Mouse (Mus musculus) hindbrain, embryonic 13.5 days (tissue): Measurements from ENCODE around the gene Sh3pxd2a. TPM values are rescaled to one million over a fixed set of nuclear protein-coding genes. Genes with fewer than 3 reads are reported as not detected.

Experiments
- ATAC-seq: fragments of 200-750 bp; cut with Nextera tagmentation; 2 replicates; pipeline ENCODE4 v1.8.0; 2017; ENCODE audit warnings: moderate TSS enrichment; ENCODE audit not compliant: low FRiP score
- H3K27ac ChIP-seq: fragments of 300-500 bp; sonication (generic); 2 replicates; pipeline ENCODE4 v1.5.1; 2015; ENCODE audit warnings: inconsistent platforms, mild to moderate bottlenecking, moderate library complexity
- H3K27me3 ChIP-seq: fragments of 300-500 bp; sonication (generic); 2 replicates; pipeline ENCODE4 v1.6.1; 2015; ENCODE audit warnings: mild to moderate bottlenecking, inconsistent platforms
- H3K36me3 ChIP-seq: fragments of 300-500 bp; sonication (generic); 2 replicates; pipeline ENCODE4 v1.6.1; 2015; ENCODE audit warnings: mild to moderate bottlenecking, inconsistent platforms
- H3K4me1 ChIP-seq: fragments of 300-500 bp; sonication (generic); replicated peaks from 2 replicates; pipeline ENCODE4 v1.6.1; 2015; ENCODE audit warnings: inconsistent platforms
- H3K4me2 ChIP-seq: fragments of 300-500 bp; sonication (generic); 2 replicates; pipeline ENCODE4 v1.6.1; 2015; ENCODE audit warnings: inconsistent platforms, mild to moderate bottlenecking, moderate library complexity
- H3K4me3 ChIP-seq: fragments of 300-500 bp; sonication (generic); 2 replicates; pipeline ENCODE4 v1.5.1; 2015; ENCODE audit warnings: mild to moderate bottlenecking, inconsistent platforms
- H3K9ac ChIP-seq: fragments of 300-500 bp; sonication (generic); 2 replicates; pipeline ENCODE4 v1.6.1; 2015; ENCODE audit warnings: mild to moderate bottlenecking, inconsistent platforms
- H3K9me3 ChIP-seq: fragments of 300-500 bp; sonication (generic); 2 replicates; pipeline ENCODE4 v1.6.1; 2016; ENCODE audit warnings: inconsistent platforms
- WGBS: fragments of 180-500 bp; shearing (Covaris S2); methylation state at CpG from one replicate; pipeline ENCODE4 v1.1.7; 2015; 5-methylcytosine and 5-hydroxymethylcytosine counted together
- polyA plus RNA-seq: library from polyadenylated mRNA; unstranded; fragments of >200 nt; fragmentation: Nextera tagmentation; extraction: Ambion mirVana; gene quantifications from 2 replicates; pipeline ENCODE4 v1.2.1, GENCODE M21; 2015

Sh3pxd2a gene
- polyA plus RNA-seq, 1 experiment from 2014 or later = 2.1 TPM

GRCm38 (mm10) chr19:47369008-47369407, 95.2 kb downstream of the Sh3pxd2a start:
- H3K36me3 ChIP-seq = no peaks in the 10 kb centered on the region; the same call in 1 of the 2 replicates
- H3K4me1 ChIP-seq = peaks cover 20% of the 10 kb centered on the region; the same call in 1 of the 2 replicates
- 29% methylated on average over 3 of the region's 3 CpGs for WGBS
- no peak overlapping the region for H3K9ac ChIP-seq
- H3K27ac ChIP-seq = no peak overlapping the region
- no peak overlapping the region for H3K4me2 ChIP-seq
- H3K4me3 ChIP-seq = no peak overlapping the region
- no peak for ATAC-seq
- H3K9me3 ChIP-seq = no peaks in the 10 kb centered on the region
- no peaks in the 10 kb centered on the region for H3K27me3 ChIP-seq

DNA sequence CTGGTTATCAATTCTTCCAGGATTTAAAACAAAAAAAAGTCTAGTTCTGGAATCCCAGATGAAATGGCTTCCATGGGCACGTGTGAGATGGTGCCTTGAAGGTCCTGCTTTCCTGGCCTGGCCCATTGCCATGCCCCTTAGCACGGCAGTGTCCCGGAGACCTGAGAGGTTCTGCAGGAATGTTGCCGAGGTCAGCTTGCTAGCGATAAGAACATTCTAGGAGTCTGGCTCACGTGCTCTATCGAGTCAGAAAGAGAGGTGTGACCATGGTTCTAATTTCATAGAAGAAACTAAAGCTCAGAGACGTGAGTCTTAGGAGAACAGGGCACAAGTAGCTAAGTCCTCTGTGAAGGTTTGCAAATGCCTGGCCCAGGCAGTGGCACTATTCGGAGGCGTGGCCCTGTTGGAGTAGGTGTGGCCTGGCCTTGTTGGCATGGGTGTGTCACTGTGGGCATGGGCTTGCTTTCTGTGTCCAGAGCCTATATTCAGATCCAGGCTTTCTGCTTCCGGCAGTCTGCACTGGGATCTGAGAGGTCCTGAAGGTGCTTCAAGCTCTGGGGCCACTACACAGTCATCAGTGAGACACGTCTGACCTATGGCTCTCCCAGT, 96.8 kb downstream of the Sh3pxd2a start:
- WGBS = 90% methylated on average over 12 of the region's 12 CpGs
- Histone ChIP-seq H3K36me3 (no peaks in the 10 kb centered on the region; the same call in 1 of the 2 replicates), H3K9ac (no peak overlapping the region), H3K9me3 (no peaks in the 10 kb centered on the region), H3K4me3 (no peak overlapping the region), H3K27ac (no peak overlapping the region), H3K27me3 (no peaks in the 10 kb centered on the region), H3K4me1 (peaks cover 32% of the 10 kb centered on the region), H3K4me2 (no peak overlapping the region)
- peak; percentile 7; the same call in 1 of the 2 replicates for ATAC-seq

- no peaks in the 10 kb centered on the region for H3K27me3 ChIP-seq
- H3K4me3 ChIP-seq = no peak overlapping the region
- H3K36me3 ChIP-seq = no peaks in the 10 kb centered on the region; the same call in 1 of the 2 replicates
- no peak for ATAC-seq
- no peak overlapping the region for H3K27ac ChIP-seq
- H3K4me1 ChIP-seq = peaks cover 32% of the 10 kb centered on the region
- H3K4me2 ChIP-seq = no peak overlapping the region
- WGBS = 84% methylated on average over 8 of the region's 8 CpGs
- H3K9ac ChIP-seq = no peak overlapping the region
- no peaks in the 10 kb centered on the region for H3K9me3 ChIP-seq
Measured at GRCm38 (mm10) chr19:47366576-47366975, 97.6 kb downstream of the Sh3pxd2a start.

GRCm38 (mm10) chr19:47363086-47363668, 101.0 kb downstream of the Sh3pxd2a start:
- no peak overlapping the region for H3K9ac ChIP-seq
- 37% methylated on average over 9 of the region's 9 CpGs for WGBS
- no peaks in the 10 kb centered on the region for H3K9me3 ChIP-seq
- no peak overlapping the region for H3K4me3 ChIP-seq
- H3K27ac ChIP-seq = no peak overlapping the region
- H3K27me3 ChIP-seq = no peaks in the 10 kb centered on the region; the same call in 1 of the 2 replicates
- H3K4me1 ChIP-seq = peaks cover 24% of the 10 kb centered on the region
- no peaks in the 10 kb centered on the region for H3K36me3 ChIP-seq
- no peak for ATAC-seq
- H3K4me2 ChIP-seq = no peak overlapping the region

- Histone ChIP-seq H3K9me3 (no peaks in the 10 kb centered on the region), H3K4me3 (no peak overlapping the region), H3K36me3 (no peaks in the 10 kb centered on the region), H3K4me1 (peaks cover 14% of the 10 kb centered on the region), H3K27me3 (no peaks in the 10 kb centered on the region; the same call in 1 of the 2 replicates), H3K9ac (no peak overlapping the region), H3K4me2 (no peak overlapping the region), H3K27ac (no peak overlapping the region)
- WGBS = 92% methylated on average over 3 of the region's 3 CpGs
- ATAC-seq = no peak
Measured at GRCm38 (mm10) chr19:47360921-47361320, 103.3 kb downstream of the Sh3pxd2a start.

GRCm38 (mm10) chr19:47360017-47360416, 104.2 kb downstream of the Sh3pxd2a start:
- no peak for ATAC-seq
- WGBS = 92% methylated on average over 16 of the region's 16 CpGs
- peaks cover 17% of the 10 kb centered on the region for H3K4me1 ChIP-seq
- no peak overlapping the region for H3K9ac ChIP-seq
- H3K9me3 ChIP-seq = no peaks in the 10 kb centered on the region
- H3K4me3 ChIP-seq = no peak overlapping the region
- H3K4me2 ChIP-seq = no peak overlapping the region
- no peak overlapping the region; the same call in 1 of the 2 replicates for H3K27ac ChIP-seq
- no peaks in the 10 kb centered on the region for H3K36me3 ChIP-seq
- no peaks in the 10 kb centered on the region; the same call in 1 of the 2 replicates for H3K27me3 ChIP-seq

- Histone ChIP-seq H3K4me3 (no peak overlapping the region), H3K36me3 (no peaks in the 10 kb centered on the region), H3K27me3 (no peaks in the 10 kb centered on the region; the same call in 1 of the 2 replicates), H3K9ac (no peak overlapping the region), H3K9me3 (no peaks in the 10 kb centered on the region), H3K4me2 (no peak overlapping the region; the same call in 1 of the 2 replicates), H3K27ac (no peak overlapping the region; the same call in 1 of the 2 replicates), H3K4me1 (peaks cover 24% of the 10 kb centered on the region)
- WGBS = 53% methylated on average over 15 of the region's 15 CpGs
- no peak for ATAC-seq
Measured at GRCm38 (mm10) chr19:47359166-47359931, 104.9 kb downstream of the Sh3pxd2a start.

DNA sequence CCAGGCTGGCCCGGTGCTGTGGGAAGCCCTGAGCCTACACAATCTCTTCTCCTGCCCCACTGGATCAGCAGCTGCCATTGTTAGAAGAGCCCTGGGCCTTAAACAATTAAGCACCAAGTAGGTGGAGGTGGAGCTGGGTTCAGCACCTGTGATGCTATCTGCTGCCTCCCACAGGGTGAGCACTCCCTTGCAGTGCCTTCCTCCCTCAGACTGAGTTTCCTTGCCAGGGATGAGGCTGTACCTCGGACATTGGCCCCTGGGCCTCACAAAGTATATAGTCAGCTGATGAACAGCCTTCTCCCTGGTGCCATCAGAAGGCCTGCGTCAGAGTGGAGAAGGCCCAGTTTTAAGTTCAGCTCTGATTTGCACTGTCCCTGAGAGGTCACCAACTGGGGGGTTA, 106.9 kb downstream of the Sh3pxd2a start:
- Histone ChIP-seq H3K4me3 (no peak overlapping the region), H3K27me3 (no peaks in the 10 kb centered on the region; the same call in 1 of the 2 replicates), H3K9me3 (no peaks in the 10 kb centered on the region), H3K4me1 (peaks cover 15% of the 10 kb centered on the region), H3K36me3 (no peaks in the 10 kb centered on the region), H3K27ac (no peak overlapping the region), H3K9ac (no peak overlapping the region), H3K4me2 (no peak overlapping the region)
- ATAC-seq = no peak
- 78% methylated on average over 3 of the region's 3 CpGs for WGBS

DNA sequence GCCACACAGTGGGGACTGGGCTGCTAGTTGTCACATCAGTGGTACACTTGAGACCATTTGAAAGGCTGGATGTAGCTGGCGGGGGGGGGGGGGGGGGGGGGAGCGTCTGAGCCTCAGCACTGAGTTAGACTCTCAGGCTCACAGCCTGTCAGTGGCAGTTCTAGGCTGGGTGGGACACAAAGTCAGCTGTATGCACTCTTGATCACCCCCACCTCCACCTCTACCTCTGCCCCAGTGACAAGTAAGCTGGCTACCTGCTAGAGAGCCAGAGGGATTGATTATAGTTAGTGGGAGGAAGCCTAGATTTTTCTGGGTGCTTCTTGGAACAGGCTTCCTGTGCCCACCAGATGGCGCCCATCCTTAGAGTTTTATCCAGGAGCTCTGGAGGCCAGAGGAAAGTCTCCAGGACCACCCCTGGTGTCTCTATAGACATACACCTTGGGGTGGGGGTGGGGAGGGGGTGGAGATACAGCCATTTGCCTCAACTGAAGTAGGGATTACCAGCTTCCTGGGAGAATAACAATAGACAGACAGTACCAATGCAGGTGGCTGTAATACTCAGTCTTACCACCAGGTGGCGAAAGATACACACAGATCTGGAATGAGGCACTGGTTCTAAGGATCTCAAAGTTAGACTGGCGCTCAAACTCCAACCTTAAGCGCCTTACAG, 107.9 kb downstream of the Sh3pxd2a start:
- no peaks in the 10 kb centered on the region for H3K36me3 ChIP-seq
- WGBS = 10% methylated on average over 4 of the region's 6 CpGs

GRCm38 (mm10) chr19:47354456-47354855, 109.7 kb downstream of the Sh3pxd2a start:
- no peak overlapping the region for H3K4me2 ChIP-seq
- H3K27ac ChIP-seq = no peak overlapping the region
- no peak overlapping the region for H3K4me3 ChIP-seq
- H3K9me3 ChIP-seq = no peaks in the 10 kb centered on the region
- no peak overlapping the region for H3K9ac ChIP-seq
- ATAC-seq = peak; percentile 73
- no peaks in the 10 kb centered on the region; the same call in 1 of the 2 replicates for H3K27me3 ChIP-seq
- 21% methylated on average over 8 of the region's 8 CpGs for WGBS
- H3K36me3 ChIP-seq = no peaks in the 10 kb centered on the region
- peaks cover 15% of the 10 kb centered on the region for H3K4me1 ChIP-seq

More for the DNA sequence above, 107.9 kb downstream of the Sh3pxd2a start:
- Histone ChIP-seq H3K4me2 (no peak overlapping the region), H3K4me1 (peaks cover 15% of the 10 kb centered on the region), H3K4me3 (no peak overlapping the region), H3K9ac (no peak overlapping the region), H3K27me3 (no peaks in the 10 kb centered on the region; the same call in 1 of the 2 replicates), H3K9me3 (no peaks in the 10 kb centered on the region), H3K27ac (no peak overlapping the region)
- peak; percentile 50 for ATAC-seq

- H3K9ac ChIP-seq = no peak overlapping the region
- no peaks in the 10 kb centered on the region for H3K4me1 ChIP-seq
- H3K4me3 ChIP-seq = no peak overlapping the region
- ATAC-seq = no peak
- H3K36me3 ChIP-seq = no peaks in the 10 kb centered on the region
- 81% methylated on average over 8 of the region's 8 CpGs for WGBS
- no peak overlapping the region for H3K27ac ChIP-seq
- no peak overlapping the region for H3K4me2 ChIP-seq
- H3K27me3 ChIP-seq = peaks cover 25% of the 10 kb centered on the region
- H3K9me3 ChIP-seq = no peaks in the 10 kb centered on the region
Measured at GRCm38 (mm10) chr19:47349043-47349442, 115.2 kb downstream of the Sh3pxd2a start.
